Mouse (Mus musculus): Measurements from ENCODE around the gene Tdrd9. TPM values are rescaled to one million over a fixed set of nuclear protein-coding genes. Genes with fewer than 3 reads are reported as not detected.

Tdrd9 gene
- 0.65 and 0.69 TPM in 2 replicates for polyA plus RNA-seq (2016; fragmentation: Nextera tagmentation; extraction: Ambion mirVana)

GRCm38 (mm10) chr12:111971231-111971686, at the start of gene Tdrd9:
TSS of gene Tdrd9 (plus strand) at chr12:111971559.
- Histone ChIP-seq H3K27me3 (ENCODE audit: low read depth, poor library complexity, severe bottlenecking) (no peaks in the 10 kb centered on the region), H3K9me3 (replicated peaks) (no peaks in the 10 kb centered on the region), H3K27ac (no peak within 1 kb of the TSS), H3K36me3 (no peaks in the 10 kb centered on the region), H3K4me3 (no peak within 1 kb of the TSS), H3K4me1 (peaks cover 1% of the 10 kb centered on the region)
- DNase-seq (ENCODE audit: low spot score) = no peak
- 88% methylated on average over 18 of the region's 18 CpGs for whole genome bisulfite sequencing

GRCm38 (mm10) chr12:111923117-111923516, 48.2 kb upstream of the Tdrd9 start:
- Histone ChIP-seq H3K9me3 (replicated peaks) (no peaks in the 10 kb centered on the region), H3K4me3 (no peak overlapping the region), H3K36me3 (no peaks in the 10 kb centered on the region), H3K27me3 (ENCODE audit: low read depth, poor library complexity, severe bottlenecking) (no peaks in the 10 kb centered on the region), H3K4me1 (0 out of 2 replicates have a peak, but pooled peaks cover 11% of the 10 kb centered on the region), H3K27ac (no peak overlapping the region)
- DNase-seq (ENCODE audit: low spot score) = no peak
- 92% methylated on average over 6 of the region's 6 CpGs for WGBS

GRCm38 (mm10) chr12:111927338-111927737, 44.0 kb upstream of the Tdrd9 start:
- Histone ChIP-seq H3K4me1 (peaks cover 20% of the 10 kb centered on the region), H3K36me3 (no peaks in the 10 kb centered on the region), H3K4me3 (no peak overlapping the region), H3K27me3 (ENCODE audit: low read depth, poor library complexity, severe bottlenecking) (no peaks in the 10 kb centered on the region), H3K27ac (0 out of 2 replicates have a peak overlapping the region, but pooled peaks have one; percentile 1), H3K9me3 (replicated peaks) (no peaks in the 10 kb centered on the region)
- DNase-seq (ENCODE audit: low spot score) = no peak
- WGBS = 100% methylated on average over 1 of the region's 1 CpGs

- no peak overlapping the region for H3K27ac ChIP-seq
- no peak for DNase-seq (ENCODE audit: low spot score)
Observed at GRCm38 (mm10) chr12:111928411-111928966, 42.9 kb upstream of the Tdrd9 start.

GRCm38 (mm10) chr12:111931411-111932025, 39.8 kb upstream of the Tdrd9 start:
- no peak overlapping the region for H3K4me3 ChIP-seq
- H3K27me3 ChIP-seq (ENCODE audit: low read depth, poor library complexity, severe bottlenecking) = no peaks in the 10 kb centered on the region
- 88% methylated on average over 9 of the region's 9 CpGs for WGBS
- H3K27ac ChIP-seq = 0 out of 2 replicates have a peak overlapping the region, but pooled peaks have one; percentile 15
- peaks cover 37% of the 10 kb centered on the region for H3K4me1 ChIP-seq
- DNase-seq (ENCODE audit: low spot score) = no peak
- no peaks in the 10 kb centered on the region for H3K9me3 ChIP-seq (replicated peaks)
- no peaks in the 10 kb centered on the region for H3K36me3 ChIP-seq

More at GRCm38 (mm10) chr12:111928411-111928966, 42.9 kb upstream of the Tdrd9 start:
- H3K4me3 ChIP-seq = no peak overlapping the region
- no peaks in the 10 kb centered on the region for H3K27me3 ChIP-seq (ENCODE audit: low read depth, poor library complexity, severe bottlenecking)
- WGBS = 76% methylated on average over 18 of the region's 18 CpGs
- no peaks in the 10 kb centered on the region for H3K9me3 ChIP-seq (replicated peaks)
- H3K36me3 ChIP-seq = no peaks in the 10 kb centered on the region
- H3K4me1 ChIP-seq = peaks cover 31% of the 10 kb centered on the region

- peak overlapping the region; percentile 65 for H3K27ac ChIP-seq
- DNase-seq (ENCODE audit: low spot score) = no peak
- H3K4me3 ChIP-seq = no peak overlapping the region
- H3K9me3 ChIP-seq (replicated peaks) = no peaks in the 10 kb centered on the region
- H3K36me3 ChIP-seq = no peaks in the 10 kb centered on the region
- H3K4me1 ChIP-seq = peaks cover 47% of the 10 kb centered on the region
- WGBS = 77% methylated on average over 3 of the region's 3 CpGs
- H3K27me3 ChIP-seq (ENCODE audit: low read depth, poor library complexity, severe bottlenecking) = no peaks in the 10 kb centered on the region
Observed at GRCm38 (mm10) chr12:111932513-111932912, 38.8 kb upstream of the Tdrd9 start.

- no peak for DNase-seq (ENCODE audit: low spot score)
- H3K4me3 ChIP-seq = no peak overlapping the region
Observed at GRCm38 (mm10) chr12:111933032-111933704, 38.2 kb upstream of the Tdrd9 start.

GRCm38 (mm10) chr12:111933971-111934370, 37.4 kb upstream of the Tdrd9 start:
- Histone ChIP-seq H3K27ac (no peak overlapping the region), H3K27me3 (ENCODE audit: low read depth, poor library complexity, severe bottlenecking) (no peaks in the 10 kb centered on the region), H3K4me1 (peaks cover 62% of the 10 kb centered on the region), H3K36me3 (no peaks in the 10 kb centered on the region), H3K9me3 (replicated peaks) (no peaks in the 10 kb centered on the region), H3K4me3 (no peak overlapping the region)
- no peak for DNase-seq (ENCODE audit: low spot score)
- WGBS = 79% methylated on average over 2 of the region's 2 CpGs

More at GRCm38 (mm10) chr12:111933032-111933704, 38.2 kb upstream of the Tdrd9 start:
- Histone ChIP-seq H3K27ac (peak overlapping the region; percentile 65), H3K9me3 (replicated peaks) (no peaks in the 10 kb centered on the region), H3K4me1 (peaks cover 54% of the 10 kb centered on the region), H3K27me3 (ENCODE audit: low read depth, poor library complexity, severe bottlenecking) (no peaks in the 10 kb centered on the region), H3K36me3 (no peaks in the 10 kb centered on the region)
- WGBS = 62% methylated on average over 11 of the region's 11 CpGs

- no peaks in the 10 kb centered on the region for H3K9me3 ChIP-seq (replicated peaks)
- peak overlapping the region; percentile 76 for H3K27ac ChIP-seq
- H3K36me3 ChIP-seq = no peaks in the 10 kb centered on the region
- no peaks in the 10 kb centered on the region for H3K27me3 ChIP-seq (ENCODE audit: low read depth, poor library complexity, severe bottlenecking)
- no peak for DNase-seq (ENCODE audit: low spot score)
- WGBS = 53% methylated on average over 24 of the region's 24 CpGs
- no peak overlapping the region for H3K4me3 ChIP-seq
- H3K4me1 ChIP-seq = peaks cover 53% of the 10 kb centered on the region
Observed at GRCm38 (mm10) chr12:111936706-111937550, 34.4 kb upstream of the Tdrd9 start.

- 20% methylated on average over 1 of the region's 1 CpGs for WGBS
- peaks cover 45% of the 10 kb centered on the region for H3K4me1 ChIP-seq
Observed at GRCm38 (mm10) chr12:111938623-111939177, 32.7 kb upstream of the Tdrd9 start.

GRCm38 (mm10) chr12:111943421-111944064, 27.8 kb upstream of the Tdrd9 start:
- Histone ChIP-seq H3K36me3 (no peaks in the 10 kb centered on the region), H3K27me3 (ENCODE audit: low read depth, poor library complexity, severe bottlenecking) (no peaks in the 10 kb centered on the region), H3K4me3 (no peak overlapping the region; the same call in 1 of the 2 replicates), H3K9me3 (replicated peaks) (no peaks in the 10 kb centered on the region), H3K4me1 (peaks cover 33% of the 10 kb centered on the region), H3K27ac (peak overlapping the region; percentile 62)
- 77% methylated on average over 10 of the region's 10 CpGs for WGBS
- no peak for DNase-seq (ENCODE audit: low spot score)

More at GRCm38 (mm10) chr12:111938623-111939177, 32.7 kb upstream of the Tdrd9 start:
- peak; percentile 45 for DNase-seq (ENCODE audit: low spot score)
- Histone ChIP-seq H3K9me3 (replicated peaks) (no peaks in the 10 kb centered on the region), H3K36me3 (no peaks in the 10 kb centered on the region), H3K4me3 (no peak overlapping the region), H3K27me3 (ENCODE audit: low read depth, poor library complexity, severe bottlenecking) (no peaks in the 10 kb centered on the region), H3K27ac (peak overlapping the region; percentile 76)

All from limb, embryonic 10.5 days (tissue).